Mouse (Mus musculus): ENCODE measurements around the gene Plpp7.
A peak's percentile ranks its signal among the peaks of the same experiment; 100 is the strongest.

DNA sequence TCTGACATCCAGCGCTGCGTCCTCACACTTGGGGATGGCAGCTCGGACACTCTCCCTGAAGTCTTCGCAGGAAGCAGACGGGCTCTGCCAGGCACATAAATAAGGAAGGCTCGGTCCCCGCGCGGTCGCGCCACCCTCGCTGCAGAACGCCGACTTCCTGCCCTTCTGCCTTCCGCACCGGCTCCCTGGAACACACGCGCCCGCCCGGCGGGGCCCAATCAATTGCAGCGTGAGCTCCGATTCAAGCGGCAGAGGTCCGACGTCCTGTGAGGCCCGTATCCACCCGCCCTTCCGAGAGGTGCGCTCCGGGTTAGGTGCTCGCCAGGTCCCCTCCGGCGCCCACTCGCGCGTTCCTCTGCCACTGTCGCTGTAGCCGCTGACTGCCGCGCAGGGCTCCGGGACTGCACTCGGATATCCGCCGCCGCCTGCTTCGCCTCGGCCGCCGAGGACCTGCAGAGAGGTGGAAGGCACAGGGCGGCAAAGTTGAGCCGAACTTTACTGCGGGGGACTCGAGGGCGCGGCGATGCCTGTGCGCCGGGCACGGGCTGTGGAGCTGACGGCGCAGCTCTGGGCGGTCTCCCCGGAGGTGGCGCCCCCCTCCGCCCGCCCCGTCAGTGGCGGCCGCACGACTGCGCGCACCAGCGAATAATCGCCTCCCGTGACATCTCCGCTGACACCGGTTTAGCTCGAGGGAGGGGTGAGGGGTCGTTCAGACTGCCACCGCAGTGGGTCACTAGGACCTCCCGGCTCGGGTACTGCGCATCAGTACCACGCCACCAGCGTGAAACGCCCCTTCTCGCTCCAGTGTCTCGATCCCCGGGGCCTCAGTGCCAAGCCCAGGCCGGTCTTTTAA lies 11.9 kb upstream of the Plpp7 start:
- no peak for TF ChIP-seq EP300 (IDR thresholded peaks at IDR 0.05; ENCODE audit: low read depth)
- TF ChIP-seq CTCF (IDR thresholded peaks at IDR 0.05; ENCODE audit: low read depth) = peak; percentile 50

Measured in liver, embryonic 14.5 days (tissue).